Mouse (Mus musculus) neural tube, embryonic 14.5 days (tissue): Measurements from ENCODE around the gene Tstd2. TPM values are rescaled to one million over a fixed set of nuclear protein-coding genes. Genes with fewer than 3 reads are reported as not detected.
A peak's percentile ranks its signal among the peaks of the same experiment; 100 is the strongest.

ENCODE experiments used
- ATAC-seq: fragments of 200-750 bp; cut with Nextera tagmentation; 2 replicates; pipeline ENCODE4 v1.8.0; 2017; ENCODE audit warnings: low read depth, mild to moderate bottlenecking, moderate TSS enrichment, moderate library complexity
- H3K27ac ChIP-seq: fragments of 300-500 bp; sonication (generic); 2 replicates; pipeline ENCODE4 v1.5.1; 2014; ENCODE audit warnings: low read depth, mild to moderate bottlenecking, control low read depth, low read length, moderate library complexity, mixed read lengths
- H3K27me3 ChIP-seq: fragments of 300-500 bp; sonication (generic); 2 replicates; pipeline ENCODE4 v1.6.1; 2014; ENCODE audit warnings: low read length; ENCODE audit not compliant: control insufficient read depth, insufficient read depth
- H3K36me3 ChIP-seq: fragments of 300-500 bp; sonication (generic); 2 replicates; pipeline ENCODE4 v1.6.1; 2014; ENCODE audit warnings: low read length, mixed read lengths; ENCODE audit not compliant: control insufficient read depth, insufficient read depth
- H3K4me1 ChIP-seq: fragments of 300-500 bp; sonication (generic); 2 replicates; pipeline ENCODE4 v1.6.1; 2014; ENCODE audit warnings: low read length; ENCODE audit not compliant: control insufficient read depth, insufficient read depth
- H3K4me2 ChIP-seq: fragments of 300-500 bp; sonication (generic); 2 replicates; pipeline ENCODE4 v1.6.1; 2014; ENCODE audit warnings: mild to moderate bottlenecking, low read depth, low read length, control low read depth
- H3K4me3 ChIP-seq: fragments of 300-500 bp; sonication (generic); 2 replicates; pipeline ENCODE4 v1.5.1; 2014; ENCODE audit warnings: low read depth, low read length, control low read depth, mixed read lengths
- H3K9ac ChIP-seq: fragments of 300-500 bp; sonication (generic); replicated peaks from 2 replicates; pipeline ENCODE4 v1.6.1; 2014; ENCODE audit warnings: low read depth, mild to moderate bottlenecking, control low read depth, low read length, mixed read lengths
- H3K9me3 ChIP-seq: fragments of 300-500 bp; sonication (generic); 2 replicates; pipeline ENCODE4 v1.6.1; 2016; ENCODE audit warnings: low read length; ENCODE audit not compliant: control insufficient read depth
- WGBS: fragments of 180-500 bp; shearing (Covaris S2); extraction: QIAGEN DNeasy Blood & Tissue Kit; methylation state at CpG from one replicate; pipeline ENCODE4 v1.1.7; 2014; 5-methylcytosine and 5-hydroxymethylcytosine counted together
- polyA plus RNA-seq: library from polyadenylated mRNA; unstranded; fragments of >200 nt; fragmentation: Nextera tagmentation; extraction: Ambion mirVana; gene quantifications from 2 replicates; pipeline ENCODE4 v1.2.1, GENCODE M21; 2014

Gene Tstd2
- polyA plus RNA-seq, 1 experiment from 2014 or later, result 23.5 TPM

DNA sequence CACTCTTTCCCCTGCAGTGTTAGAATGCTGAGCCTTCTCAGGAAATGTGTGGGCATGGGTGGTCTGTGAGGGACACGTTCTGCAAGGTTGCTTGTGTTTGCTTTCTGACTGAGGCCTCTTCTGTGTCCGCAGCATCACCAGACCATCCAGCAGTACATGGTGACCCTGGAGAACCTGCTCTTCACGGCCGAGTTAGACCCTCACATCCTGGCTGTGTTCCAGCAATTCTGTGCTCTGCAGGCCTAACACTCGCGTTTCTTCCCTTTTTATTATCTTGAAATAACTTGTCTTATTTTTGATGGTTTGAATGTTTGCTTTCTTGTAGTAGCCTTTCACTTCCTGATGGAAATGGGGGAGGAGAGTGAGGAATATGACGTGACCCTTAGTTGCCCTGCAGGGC lies 33.3 kb upstream of the Tstd2 start:
- Histone ChIP-seq H3K36me3 (peaks cover 87% of the 10 kb centered on the region), H3K27ac (no peak overlapping the region), H3K27me3 (no peaks in the 10 kb centered on the region), H3K9me3 (no peaks in the 10 kb centered on the region), H3K4me3 (no peak overlapping the region), H3K4me1 (no peaks in the 10 kb centered on the region), H3K4me2 (no peak overlapping the region), H3K9ac (no peak overlapping the region)
- WGBS, result 90% methylated on average over 7 of the region's 7 CpGs
- no peak for ATAC-seq

DNA sequence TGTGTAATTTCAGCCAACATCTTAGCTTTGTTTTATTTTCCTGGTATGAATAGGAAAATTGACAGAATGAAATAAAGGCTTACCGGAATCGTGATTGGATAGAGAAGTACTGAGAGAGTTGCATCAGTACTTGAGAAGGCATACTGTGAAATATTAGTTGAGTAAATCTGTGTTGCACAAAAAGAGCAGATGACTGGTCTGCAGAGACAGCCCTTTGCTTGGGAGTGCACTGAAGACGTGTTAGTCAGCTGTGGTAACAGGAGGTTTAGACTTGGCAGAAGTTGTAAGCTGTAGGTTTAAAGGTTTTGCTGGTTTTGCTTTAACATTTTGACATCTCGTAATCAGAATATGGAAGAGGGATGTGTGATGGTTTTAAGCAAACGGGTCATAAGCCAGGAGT lies 27.3 kb upstream of the Tstd2 start:
- Histone ChIP-seq H3K4me1 (no peaks in the 10 kb centered on the region), H3K36me3 (peaks cover 87% of the 10 kb centered on the region), H3K9me3 (no peaks in the 10 kb centered on the region), H3K27me3 (no peaks in the 10 kb centered on the region), H3K4me3 (no peak overlapping the region), H3K9ac (no peak overlapping the region), H3K4me2 (no peak overlapping the region), H3K27ac (no peak overlapping the region)
- no peak for ATAC-seq
- WGBS, result 92% methylated on average over 5 of the region's 5 CpGs

DNA sequence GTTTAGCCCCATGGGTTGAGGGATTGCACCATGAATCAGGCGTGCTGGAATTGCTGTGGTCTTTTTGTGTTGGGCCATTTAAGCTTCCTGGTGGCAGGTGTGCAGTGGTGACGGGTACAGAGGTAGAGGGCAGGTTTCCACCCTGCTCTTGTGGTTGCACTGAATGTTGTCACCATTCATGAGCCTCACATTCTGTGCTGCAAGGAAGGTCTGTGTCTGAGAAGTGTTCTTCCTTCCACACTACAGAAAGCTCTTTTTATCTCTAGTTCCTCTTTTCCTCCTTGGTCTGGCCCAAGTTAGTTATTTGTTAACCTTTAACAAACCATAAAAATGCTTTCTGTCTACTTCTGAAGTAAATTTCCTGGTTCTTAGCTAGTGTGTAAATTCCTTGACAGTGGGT lies 25.5 kb upstream of the Tstd2 start:
- H3K9me3 ChIP-seq, result no peaks in the 10 kb centered on the region
- H3K4me3 ChIP-seq, result no peak overlapping the region
- no peak for ATAC-seq
- no peaks in the 10 kb centered on the region for H3K27me3 ChIP-seq
- no peak overlapping the region for H3K27ac ChIP-seq
- peaks cover 80% of the 10 kb centered on the region for H3K36me3 ChIP-seq
- H3K4me2 ChIP-seq, result no peak overlapping the region
- no peak overlapping the region for H3K9ac ChIP-seq
- 89% methylated on average over 2 of the region's 2 CpGs for WGBS
- H3K4me1 ChIP-seq, result no peaks in the 10 kb centered on the region

DNA sequence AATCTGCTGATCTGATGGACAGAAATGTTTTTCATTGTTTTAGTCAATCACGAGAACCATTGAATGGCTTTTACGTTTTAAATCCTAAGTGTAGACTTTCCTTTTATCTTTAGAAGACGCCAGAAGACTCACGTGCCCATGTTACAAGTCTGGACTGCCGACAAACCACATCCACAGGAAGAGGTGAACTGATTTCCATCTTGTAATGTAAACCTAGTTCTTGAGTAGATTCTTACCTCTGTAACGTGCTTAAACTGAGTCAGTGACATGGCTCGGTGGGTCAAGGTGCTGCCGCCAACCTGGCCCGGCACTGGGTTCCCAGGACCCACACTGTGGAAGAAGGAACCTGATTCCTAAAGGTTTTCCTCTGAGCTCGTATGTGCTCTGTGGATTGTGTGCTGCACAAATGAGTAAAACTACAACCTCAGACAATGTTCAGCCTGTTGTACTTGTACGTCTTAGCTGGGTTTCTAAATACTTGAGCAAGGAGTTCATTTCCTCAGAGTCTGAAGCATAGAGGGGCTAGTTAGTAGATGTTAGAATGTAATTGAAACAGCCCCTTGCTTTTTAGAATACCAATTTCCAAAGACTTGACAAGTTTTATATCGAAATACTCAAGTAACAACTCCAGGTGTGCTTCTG lies 13.5 kb upstream of the Tstd2 start:
- Histone ChIP-seq H3K27me3 (no peaks in the 10 kb centered on the region), H3K36me3 (peaks cover 66% of the 10 kb centered on the region), H3K9ac (no peak overlapping the region), H3K9me3 (no peaks in the 10 kb centered on the region), H3K4me2 (no peak overlapping the region), H3K4me3 (no peak overlapping the region), H3K4me1 (no peaks in the 10 kb centered on the region), H3K27ac (no peak overlapping the region)
- WGBS, result 96% methylated on average over 12 of the region's 12 CpGs
- no peak for ATAC-seq

DNA sequence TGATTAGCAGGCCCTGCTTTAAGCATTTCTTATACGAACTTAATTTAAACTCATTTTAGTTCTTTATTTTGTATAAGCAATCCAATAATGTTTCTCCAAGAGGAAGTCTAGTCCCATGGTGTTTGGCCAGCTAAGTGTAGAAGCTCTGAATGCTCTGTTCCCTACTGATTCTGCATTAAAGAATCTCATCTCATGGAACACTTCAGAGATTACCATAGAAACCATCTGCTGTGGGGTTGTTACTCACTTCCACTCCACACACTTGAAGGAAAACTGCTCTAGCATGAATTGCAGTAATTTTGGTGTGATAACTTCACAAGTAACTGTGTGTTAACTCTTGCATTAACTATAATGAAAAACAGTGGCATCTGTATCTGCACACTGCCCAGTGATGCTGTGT lies 8.4 kb upstream of the Tstd2 start:
- Histone ChIP-seq H3K4me2 (no peak overlapping the region), H3K9me3 (no peaks in the 10 kb centered on the region), H3K4me3 (no peak overlapping the region), H3K4me1 (no peaks in the 10 kb centered on the region), H3K27me3 (no peaks in the 10 kb centered on the region), H3K36me3 (peaks cover 25% of the 10 kb centered on the region), H3K27ac (no peak overlapping the region), H3K9ac (no peak overlapping the region)
- WGBS, result 100% methylated on average over 1 of the region's 1 CpGs
- no peak for ATAC-seq

DNA sequence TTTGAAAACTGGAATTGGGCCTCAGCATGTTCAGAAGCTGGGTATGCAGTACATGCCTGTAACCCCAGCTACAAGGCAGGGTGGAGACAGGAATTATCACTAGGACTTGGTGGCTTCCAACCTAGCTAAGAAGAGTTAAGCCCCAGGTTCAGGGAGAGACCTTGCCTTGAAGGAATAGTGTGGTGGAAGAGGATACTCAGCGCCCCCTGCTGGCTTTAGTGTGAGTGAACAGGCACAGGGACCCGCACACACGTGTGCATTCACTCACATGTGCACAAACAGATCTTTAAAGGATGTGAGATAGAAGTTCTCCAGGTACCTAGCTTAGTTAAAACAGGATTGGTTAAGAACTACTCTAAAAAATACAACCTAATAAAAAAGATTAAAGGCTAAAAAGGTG lies 5.8 kb upstream of the Tstd2 start:
- Histone ChIP-seq H3K9ac (no peak overlapping the region), H3K4me3 (no peak overlapping the region), H3K4me1 (peaks cover 13% of the 10 kb centered on the region), H3K9me3 (no peaks in the 10 kb centered on the region), H3K4me2 (no peak overlapping the region), H3K27me3 (no peaks in the 10 kb centered on the region), H3K27ac (no peak overlapping the region), H3K36me3 (peaks cover 8% of the 10 kb centered on the region; the same call in 1 of the 2 replicates)
- no peak for ATAC-seq
- 82% methylated on average over 3 of the region's 3 CpGs for WGBS

DNA sequence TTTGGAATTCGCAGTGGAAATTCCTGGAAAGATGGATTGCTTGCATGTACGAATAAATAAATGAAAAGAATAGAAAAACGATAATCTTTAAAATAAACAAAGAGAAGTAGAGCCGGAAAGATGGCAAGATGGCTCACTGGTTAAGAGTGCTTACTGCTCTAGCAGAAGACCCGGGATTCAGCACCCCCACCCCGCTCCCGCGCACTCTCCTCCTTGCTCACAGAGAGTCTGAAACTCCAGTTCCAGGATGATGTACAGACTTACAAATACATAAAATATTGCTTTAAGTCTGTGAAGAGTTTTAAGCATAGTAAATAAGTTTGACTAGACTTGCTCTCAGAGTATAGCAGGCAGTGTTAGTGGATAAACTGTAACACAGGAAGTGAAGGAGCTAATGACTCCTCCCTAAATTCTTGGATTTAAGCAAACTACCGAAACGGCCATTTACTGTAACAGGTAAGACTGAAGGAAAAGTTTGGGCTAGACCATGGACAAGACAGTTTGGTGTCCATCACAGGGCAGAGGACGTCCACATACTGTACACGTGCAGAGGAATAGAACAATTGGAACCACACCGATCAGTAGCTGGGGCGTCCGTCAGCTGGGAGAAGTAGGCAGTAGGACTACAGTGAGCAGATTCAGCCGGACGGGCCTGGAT lies 736 bp downstream of the Tstd2 start:
- H3K36me3 ChIP-seq, result peaks cover 9% of the 10 kb centered on the region; the same call in 1 of the 2 replicates
- 7% methylated on average over 17 of the region's 17 CpGs for WGBS
- peak overlapping the region; percentile 95 for H3K4me3 ChIP-seq
- peak; percentile 74 for ATAC-seq
- H3K27me3 ChIP-seq, result no peaks in the 10 kb centered on the region
- H3K9me3 ChIP-seq, result no peaks in the 10 kb centered on the region
- peak overlapping the region; percentile 96 for H3K27ac ChIP-seq
- peak overlapping the region; percentile 96 for H3K9ac ChIP-seq
- H3K4me2 ChIP-seq, result peak overlapping the region; percentile 88
- H3K4me1 ChIP-seq, result peaks cover 18% of the 10 kb centered on the region

DNA sequence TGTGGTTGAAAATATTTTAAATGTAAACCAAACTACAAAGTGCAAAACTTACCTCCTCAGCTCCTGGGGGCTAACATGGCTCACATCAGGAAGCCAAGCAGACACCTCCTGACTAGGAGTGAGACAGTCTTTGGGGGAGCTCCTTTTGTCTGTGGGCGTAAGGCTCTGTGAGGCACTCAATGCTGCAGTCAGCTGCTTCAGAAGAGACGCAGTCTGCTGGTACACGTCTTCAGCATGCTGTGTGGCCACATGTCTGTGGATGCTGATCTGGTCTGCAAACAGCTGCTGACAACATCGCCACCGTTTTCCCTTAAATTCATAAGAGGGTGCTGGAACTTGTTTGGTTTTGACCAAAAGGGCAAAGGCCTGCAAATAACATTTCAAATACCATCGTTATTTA lies 6.7 kb downstream of the Tstd2 start:
- no peak for ATAC-seq
- Histone ChIP-seq H3K9ac (no peak overlapping the region), H3K4me2 (no peak overlapping the region), H3K27ac (no peak overlapping the region), H3K4me3 (no peak overlapping the region), H3K4me1 (no peaks in the 10 kb centered on the region), H3K36me3 (peaks cover 35% of the 10 kb centered on the region), H3K27me3 (no peaks in the 10 kb centered on the region), H3K9me3 (no peaks in the 10 kb centered on the region)
- WGBS, result 87% methylated on average over 6 of the region's 6 CpGs

DNA sequence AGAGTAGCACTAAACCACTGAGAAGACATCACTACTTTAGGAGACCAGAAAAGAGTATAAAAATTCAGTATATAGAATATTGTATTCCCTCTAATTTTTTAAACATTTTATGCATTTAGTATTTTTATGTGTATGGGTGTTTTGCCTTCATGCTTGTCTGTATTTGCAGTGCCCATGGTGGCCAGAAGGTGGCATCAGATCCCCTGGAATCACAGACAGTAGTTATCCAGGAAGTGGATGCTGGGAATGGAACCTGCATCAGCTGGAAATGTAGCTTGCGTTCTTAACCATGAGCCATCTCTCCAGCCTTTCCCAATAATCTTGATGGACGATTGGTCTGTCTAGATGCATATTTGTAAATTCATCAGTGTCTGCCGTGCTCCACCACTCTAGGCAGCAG lies 8.3 kb downstream of the Tstd2 start:
- Histone ChIP-seq H3K4me3 (no peak overlapping the region), H3K4me2 (no peak overlapping the region), H3K27ac (no peak overlapping the region), H3K9ac (no peak overlapping the region), H3K36me3 (peaks cover 44% of the 10 kb centered on the region), H3K27me3 (no peaks in the 10 kb centered on the region), H3K9me3 (no peaks in the 10 kb centered on the region), H3K4me1 (no peaks in the 10 kb centered on the region)
- no peak for ATAC-seq
- 75% methylated on average over 3 of the region's 3 CpGs for WGBS
